Mouse (Mus musculus) lung, postnatal 0 days (tissue): ENCODE results near the gene Cpm.

Source experiments
- CTCF ChIP-seq: IDR thresholded peaks from 2 replicates; pipeline ENCODE4 v1.5.1; 2016; ENCODE audit warnings: antibody characterized with exemption, mild to moderate bottlenecking
- EP300 ChIP-seq: IDR thresholded peaks from 2 replicates; pipeline ENCODE4 v1.6.1; 2016; ENCODE audit warnings: antibody characterized with exemption, mild to moderate bottlenecking, control low read depth

DNA sequence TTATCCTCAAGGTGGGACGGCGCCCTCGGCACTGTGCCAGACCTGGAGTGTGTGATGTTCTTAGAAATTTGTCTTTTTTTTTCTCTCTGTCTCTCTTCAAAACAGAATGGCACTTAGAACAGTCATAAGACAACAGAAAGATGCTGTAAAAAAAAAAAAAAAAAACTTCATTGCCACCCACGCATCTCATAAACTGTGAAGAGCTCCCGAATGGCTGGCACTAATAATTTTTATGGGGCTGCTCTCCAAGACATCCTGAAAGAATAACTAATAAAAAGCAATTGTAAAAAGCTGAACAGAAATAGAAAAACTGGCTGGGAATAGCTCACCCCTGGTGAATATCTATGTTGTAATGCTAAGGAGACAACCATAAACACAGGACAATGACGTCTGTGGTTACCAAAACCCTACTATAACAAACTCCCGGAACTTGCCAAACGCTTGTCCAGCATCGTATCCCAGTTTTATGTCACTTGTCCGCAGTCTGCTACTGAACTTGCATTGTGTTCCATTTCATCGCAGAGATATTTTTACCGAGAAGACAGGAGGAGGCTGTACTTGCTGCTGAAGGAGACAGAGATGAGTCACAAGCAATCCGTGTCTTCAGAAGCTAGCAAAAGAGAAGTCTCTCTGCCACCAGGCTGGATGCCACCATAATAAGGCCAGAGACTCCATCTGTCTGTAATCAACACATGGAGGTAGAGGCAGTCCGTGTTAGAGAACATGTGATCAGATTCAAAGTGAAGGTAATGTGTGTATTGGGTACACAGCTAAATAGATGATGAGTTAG, 25.3 kb upstream of the Cpm start:
- TF ChIP-seq CTCF = no peak
- TF ChIP-seq EP300 = no peak
